Mouse (Mus musculus) C2C12 (cell line): ENCODE data around the gene 9930021J03Rik.

Source experiments
- CEBPB ChIP-seq: IDR thresholded peaks from one replicate; pipeline ENCODE4 v1.6.1; 2011; ENCODE audit warnings: low read depth, mild to moderate bottlenecking, control low read depth, moderate library complexity
- CTCF ChIP-seq: IDR thresholded peaks from one replicate; pipeline ENCODE4 v1.5.1; 2011; ENCODE audit not compliant: control insufficient read depth, insufficient read depth, insufficient read length
- USF1 ChIP-seq: IDR thresholded peaks from one replicate; pipeline ENCODE4 v1.6.1; 2011; ENCODE audit warnings: low read depth, mild to moderate bottlenecking, control low read depth, moderate library complexity

DNA sequence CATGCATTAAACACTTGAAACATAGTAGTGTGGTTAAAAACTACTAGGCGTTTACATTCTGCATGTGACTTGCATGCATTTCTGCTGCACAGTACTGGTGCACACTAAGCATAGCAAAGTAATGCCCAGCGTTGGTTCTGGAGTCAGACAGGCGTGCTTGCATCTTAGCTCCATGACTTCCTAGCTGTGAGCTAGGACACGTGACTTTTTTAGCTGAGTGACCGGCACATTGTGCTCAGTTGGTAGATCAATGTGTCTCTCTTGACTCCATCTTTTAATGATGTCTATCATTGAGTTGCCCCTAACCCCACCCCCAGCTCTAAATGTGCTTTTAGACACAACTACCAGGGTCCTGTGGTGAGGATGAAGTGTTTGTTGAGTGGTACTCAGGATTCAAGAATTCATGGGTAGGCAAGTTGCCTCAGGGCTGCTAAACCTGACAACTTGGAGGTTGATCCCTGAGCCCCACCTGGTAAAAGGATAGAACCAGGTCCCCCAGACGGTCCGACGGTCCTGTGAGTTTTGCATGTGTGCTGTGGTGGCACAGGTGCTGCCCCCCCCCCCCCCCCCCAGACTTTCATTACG lies 98.4 kb downstream of the 9930021J03Rik start:
- no peak for TF ChIP-seq CTCF
- TF ChIP-seq CEBPB, result no peak
- peak; percentile 28 for TF ChIP-seq USF1
